Mouse (Mus musculus): ENCODE measurements around the gene Hsp90ab1. TPM values are rescaled to one million over a fixed set of nuclear protein-coding genes. Genes with fewer than 3 reads are reported as not detected.

Gene Hsp90ab1
- polyA plus RNA-seq, 1 experiment from 2014 or later, result 1,787 TPM

GRCm38 (mm10) chr17:45592606-45593431, 19.7 kb upstream of the Hsp90ab1 start:
- Histone ChIP-seq H3K4me2 (ENCODE audit: low read depth, low read length, severe bottlenecking) (0 out of 2 replicates have a peak overlapping the region, but pooled peaks have one; percentile 8), H3K27me3 (ENCODE audit: control insufficient read depth, insufficient read depth, low read length) (peaks cover 19% of the 10 kb centered on the region), H3K4me1 (replicated peaks; ENCODE audit: control insufficient read depth, insufficient read depth, low read length) (peaks cover 14% of the 10 kb centered on the region), H3K36me3 (ENCODE audit: control insufficient read depth, insufficient read depth, low read length) (no peaks in the 10 kb centered on the region), H3K9ac (ENCODE audit: low read length) (no peak overlapping the region; the same call in 1 of the 2 replicates), H3K27ac (ENCODE audit: low read depth, low read length) (no peak overlapping the region), H3K4me3 (ENCODE audit: low read depth, low read length) (no peak overlapping the region), H3K9me3 (ENCODE audit: control insufficient read depth, low read length) (no peaks in the 10 kb centered on the region)
- WGBS, result 51% methylated on average over 8 of the region's 8 CpGs
- no peak for ATAC-seq (replicated peaks; ENCODE audit: low FRiP score)
- DNase-seq (ENCODE audit: low spot score), result peak; percentile 52

DNA sequence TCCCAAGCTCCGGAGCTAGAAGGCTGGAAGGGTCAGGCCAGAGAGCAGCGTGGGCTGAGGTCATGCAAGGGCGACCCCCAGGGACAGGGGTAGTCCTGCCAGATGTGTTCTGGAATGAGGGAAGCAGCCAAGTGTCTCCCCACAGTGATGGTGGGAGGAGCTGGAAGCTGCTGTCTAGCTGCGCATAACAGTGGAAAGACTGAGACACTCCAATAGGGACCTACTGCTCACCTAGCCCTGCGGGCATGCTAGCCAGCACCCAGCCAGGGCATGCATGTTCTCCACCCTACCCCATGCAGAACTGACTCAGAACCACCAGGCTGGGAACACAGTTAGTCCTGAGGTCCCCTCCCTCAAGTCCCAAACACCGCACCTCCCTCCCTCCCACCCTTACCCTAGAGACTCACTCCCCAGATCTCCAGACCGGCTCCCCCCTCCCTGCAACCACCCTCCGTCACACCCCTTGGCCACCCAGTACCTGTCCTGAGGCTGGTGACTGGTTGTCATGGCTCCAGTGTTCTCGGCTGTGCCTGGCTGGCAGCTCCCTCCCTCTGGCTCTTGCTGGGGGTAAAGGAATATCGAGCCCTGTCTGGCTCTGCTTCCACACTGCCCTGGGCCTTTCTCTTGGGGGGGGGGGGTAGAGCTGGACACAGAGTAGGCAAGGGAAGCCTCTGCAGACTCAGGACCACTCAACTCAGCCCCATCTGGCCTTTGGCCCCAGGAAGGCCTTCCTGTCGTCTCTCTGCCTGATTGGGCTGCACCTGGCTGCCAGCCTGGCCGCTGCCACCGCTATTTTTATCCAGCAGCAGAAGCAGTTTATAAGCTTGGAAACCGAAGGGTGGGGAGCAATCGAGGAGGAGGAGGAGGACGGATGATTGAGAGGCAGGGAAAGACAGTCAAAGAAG, 18.9 kb upstream of the Hsp90ab1 start:
- Histone ChIP-seq H3K36me3 (ENCODE audit: control insufficient read depth, insufficient read depth, low read length) (no peaks in the 10 kb centered on the region), H3K4me2 (ENCODE audit: low read depth, low read length, severe bottlenecking) (no peak overlapping the region), H3K4me1 (replicated peaks; ENCODE audit: control insufficient read depth, insufficient read depth, low read length) (peaks cover 14% of the 10 kb centered on the region), H3K9ac (ENCODE audit: low read length) (no peak overlapping the region; the same call in 1 of the 2 replicates), H3K27me3 (ENCODE audit: control insufficient read depth, insufficient read depth, low read length) (peaks cover 19% of the 10 kb centered on the region), H3K4me3 (ENCODE audit: low read depth, low read length) (no peak overlapping the region), H3K27ac (ENCODE audit: low read depth, low read length) (no peak overlapping the region), H3K9me3 (ENCODE audit: control insufficient read depth, low read length) (no peaks in the 10 kb centered on the region)
- ATAC-seq (replicated peaks; ENCODE audit: low FRiP score), result no peak
- WGBS, result 56% methylated on average over 16 of the region's 16 CpGs
- no peak for DNase-seq (ENCODE audit: low spot score)

GRCm38 (mm10) chr17:45590410-45590809, 17.3 kb upstream of the Hsp90ab1 start:
- 80% methylated on average over 6 of the region's 6 CpGs for WGBS
- H3K4me3 ChIP-seq (ENCODE audit: low read depth, low read length), result no peak overlapping the region
- DNase-seq (ENCODE audit: low spot score) (peak; percentile 41), ATAC-seq (replicated peaks; ENCODE audit: low FRiP score) (no peak)
- H3K4me1 ChIP-seq (replicated peaks; ENCODE audit: control insufficient read depth, insufficient read depth, low read length), result peaks cover 5% of the 10 kb centered on the region; the same call in 1 of the 2 replicates
- no peaks in the 10 kb centered on the region for H3K9me3 ChIP-seq (ENCODE audit: control insufficient read depth, low read length)
- peaks cover 13% of the 10 kb centered on the region for H3K27me3 ChIP-seq (ENCODE audit: control insufficient read depth, insufficient read depth, low read length)
- no peak overlapping the region for H3K9ac ChIP-seq (ENCODE audit: low read length)
- H3K27ac ChIP-seq (ENCODE audit: low read depth, low read length), result no peak overlapping the region
- H3K36me3 ChIP-seq (ENCODE audit: control insufficient read depth, insufficient read depth, low read length), result no peaks in the 10 kb centered on the region
- no peak overlapping the region for H3K4me2 ChIP-seq (ENCODE audit: low read depth, low read length, severe bottlenecking)

GRCm38 (mm10) chr17:45589844-45590243, 16.8 kb upstream of the Hsp90ab1 start:
- WGBS, result 91% methylated on average over 8 of the region's 8 CpGs
- Histone ChIP-seq H3K9me3 (ENCODE audit: control insufficient read depth, low read length) (no peaks in the 10 kb centered on the region), H3K4me2 (ENCODE audit: low read depth, low read length, severe bottlenecking) (no peak overlapping the region), H3K27me3 (ENCODE audit: control insufficient read depth, insufficient read depth, low read length) (peaks cover 12% of the 10 kb centered on the region), H3K9ac (ENCODE audit: low read length) (no peak overlapping the region), H3K4me3 (ENCODE audit: low read depth, low read length) (no peak overlapping the region), H3K27ac (ENCODE audit: low read depth, low read length) (no peak overlapping the region), H3K4me1 (replicated peaks; ENCODE audit: control insufficient read depth, insufficient read depth, low read length) (peaks cover under 1% of the 10 kb centered on the region; the same call in 1 of the 2 replicates), H3K36me3 (ENCODE audit: control insufficient read depth, insufficient read depth, low read length) (no peaks in the 10 kb centered on the region)
- DNase-seq (ENCODE audit: low spot score) (no peak), ATAC-seq (replicated peaks; ENCODE audit: low FRiP score) (no peak)

DNA sequence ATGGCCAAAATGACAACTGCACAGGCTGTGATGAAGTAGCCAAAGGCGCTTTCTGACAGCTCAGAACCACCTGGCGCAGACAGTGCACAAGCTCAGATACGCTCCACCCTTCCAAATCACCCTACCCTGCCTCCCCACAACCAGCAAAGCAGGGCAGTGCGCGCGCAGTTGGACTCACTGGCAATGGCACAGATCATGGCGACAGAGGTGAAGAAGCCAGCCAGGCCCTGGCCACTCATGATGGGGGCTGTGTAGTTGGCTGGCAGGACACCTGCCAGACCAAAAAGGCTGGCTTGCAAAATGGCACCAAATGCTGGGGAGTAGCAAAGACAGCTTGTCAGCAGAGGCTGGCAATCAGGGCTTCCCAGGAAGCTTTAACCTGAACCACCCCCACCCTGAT, 16.2 kb upstream of the Hsp90ab1 start:
- WGBS, result 98% methylated on average over 7 of the region's 7 CpGs
- ATAC-seq (replicated peaks; ENCODE audit: low FRiP score), result no peak
- no peak overlapping the region for H3K27ac ChIP-seq (ENCODE audit: low read depth, low read length)

DNA sequence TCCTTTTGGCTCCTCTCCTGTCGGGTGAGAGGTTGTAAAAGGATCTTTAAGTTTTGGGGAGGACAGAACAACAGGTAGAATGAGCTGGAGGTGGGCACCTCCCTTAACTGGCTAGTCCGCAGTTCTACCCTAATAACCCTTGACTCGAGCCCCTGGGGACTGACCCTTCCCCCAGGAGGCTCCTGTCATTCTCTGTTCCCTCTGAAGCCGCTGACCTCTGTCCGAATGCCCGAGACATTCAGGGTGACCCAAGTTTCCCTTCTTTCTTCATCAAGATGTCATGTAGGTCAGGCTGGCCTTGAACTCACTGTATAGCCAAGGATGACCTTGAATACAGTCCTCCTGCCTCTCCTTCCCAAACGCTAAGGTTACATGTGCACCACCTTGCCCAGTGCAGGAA, 15.3 kb upstream of the Hsp90ab1 start:
- no peak overlapping the region for H3K27ac ChIP-seq (ENCODE audit: low read depth, low read length)
- no peak overlapping the region for H3K4me2 ChIP-seq (ENCODE audit: low read depth, low read length, severe bottlenecking)
- peaks cover 7% of the 10 kb centered on the region; the same call in 1 of the 2 replicates for H3K4me1 ChIP-seq (replicated peaks; ENCODE audit: control insufficient read depth, insufficient read depth, low read length)
- ATAC-seq (replicated peaks; ENCODE audit: low FRiP score), result no peak
- H3K9me3 ChIP-seq (ENCODE audit: control insufficient read depth, low read length), result no peaks in the 10 kb centered on the region
- DNase-seq (ENCODE audit: low spot score), result no peak
- WGBS, result 94% methylated on average over 7 of the region's 7 CpGs
- no peak overlapping the region for H3K9ac ChIP-seq (ENCODE audit: low read length)
- H3K4me3 ChIP-seq (ENCODE audit: low read depth, low read length), result no peak overlapping the region
- peaks cover under 1% of the 10 kb centered on the region; the same call in 1 of the 2 replicates for H3K27me3 ChIP-seq (ENCODE audit: control insufficient read depth, insufficient read depth, low read length)
- H3K36me3 ChIP-seq (ENCODE audit: control insufficient read depth, insufficient read depth, low read length), result no peaks in the 10 kb centered on the region

More for the DNA sequence above, 16.2 kb upstream of the Hsp90ab1 start:
- Histone ChIP-seq H3K9me3 (ENCODE audit: control insufficient read depth, low read length) (no peaks in the 10 kb centered on the region), H3K4me1 (replicated peaks; ENCODE audit: control insufficient read depth, insufficient read depth, low read length) (peaks cover 5% of the 10 kb centered on the region; the same call in 1 of the 2 replicates), H3K36me3 (ENCODE audit: control insufficient read depth, insufficient read depth, low read length) (no peaks in the 10 kb centered on the region), H3K9ac (ENCODE audit: low read length) (no peak overlapping the region), H3K4me3 (ENCODE audit: low read depth, low read length) (no peak overlapping the region), H3K27me3 (ENCODE audit: control insufficient read depth, insufficient read depth, low read length) (peaks cover 6% of the 10 kb centered on the region), H3K4me2 (ENCODE audit: low read depth, low read length, severe bottlenecking) (no peak overlapping the region)
- DNase-seq (ENCODE audit: low spot score), result peak; percentile 37

- no peaks in the 10 kb centered on the region for H3K36me3 ChIP-seq (ENCODE audit: control insufficient read depth, insufficient read depth, low read length)
- H3K4me2 ChIP-seq (ENCODE audit: low read depth, low read length, severe bottlenecking), result no peak overlapping the region
- H3K4me1 ChIP-seq (replicated peaks; ENCODE audit: control insufficient read depth, insufficient read depth, low read length), result peaks cover 7% of the 10 kb centered on the region; the same call in 1 of the 2 replicates
- H3K9me3 ChIP-seq (ENCODE audit: control insufficient read depth, low read length), result no peaks in the 10 kb centered on the region
- no peak overlapping the region for H3K9ac ChIP-seq (ENCODE audit: low read length)
- DNase-seq (ENCODE audit: low spot score) (no peak), ATAC-seq (replicated peaks; ENCODE audit: low FRiP score) (no peak)
- H3K27me3 ChIP-seq (ENCODE audit: control insufficient read depth, insufficient read depth, low read length), result no peaks in the 10 kb centered on the region
- no peak overlapping the region for H3K4me3 ChIP-seq (ENCODE audit: low read depth, low read length)
- H3K27ac ChIP-seq (ENCODE audit: low read depth, low read length), result no peak overlapping the region
- WGBS, result 94% methylated on average over 3 of the region's 3 CpGs
These were observed 13.4 kb upstream of the Hsp90ab1 start for GRCm38 (mm10) chr17:45586449-45586837.

DNA sequence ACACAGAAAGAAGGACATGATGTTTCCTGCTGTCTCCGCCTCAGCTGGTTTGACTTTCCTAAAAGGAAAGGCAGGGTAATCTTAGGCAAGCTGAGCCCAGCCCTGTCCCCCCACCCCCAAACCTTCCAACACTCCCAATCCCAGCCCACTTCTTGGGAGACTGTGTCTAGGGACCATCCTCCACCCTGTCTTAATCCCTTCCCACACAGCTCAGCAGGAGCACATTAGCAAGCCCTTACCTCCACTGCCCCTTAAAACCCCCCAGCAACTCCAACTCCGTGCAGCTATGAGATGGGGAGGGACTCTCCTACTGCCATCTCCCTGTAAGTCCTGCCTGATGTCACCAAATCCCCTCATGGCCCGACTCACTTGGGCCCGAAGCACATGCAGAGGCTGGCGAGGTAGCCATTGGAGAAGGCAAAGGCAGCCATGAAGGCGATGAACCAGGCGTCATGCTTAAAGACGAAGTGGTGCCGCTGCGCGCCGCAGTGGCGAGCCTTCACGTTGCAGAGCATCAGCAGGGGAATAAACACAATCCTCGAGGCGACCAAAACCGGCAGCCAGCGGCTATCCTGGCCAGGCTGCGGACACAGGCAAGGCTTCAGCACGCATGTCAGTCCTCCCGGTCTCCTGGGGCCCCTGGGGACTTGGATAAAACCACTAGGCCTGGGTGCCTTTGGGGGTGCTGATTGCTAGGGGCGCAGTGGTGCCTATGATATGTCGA, 12.8 kb upstream of the Hsp90ab1 start:
- Histone ChIP-seq H3K4me1 (replicated peaks; ENCODE audit: control insufficient read depth, insufficient read depth, low read length) (peaks cover 7% of the 10 kb centered on the region; the same call in 1 of the 2 replicates), H3K4me3 (ENCODE audit: low read depth, low read length) (no peak overlapping the region)

More for the DNA sequence above, 12.8 kb upstream of the Hsp90ab1 start:
- WGBS, result 61% methylated on average over 23 of the region's 23 CpGs
- no peak overlapping the region for H3K4me2 ChIP-seq (ENCODE audit: low read depth, low read length, severe bottlenecking)
- H3K36me3 ChIP-seq (ENCODE audit: control insufficient read depth, insufficient read depth, low read length), result no peaks in the 10 kb centered on the region
- H3K27ac ChIP-seq (ENCODE audit: low read depth, low read length), result no peak overlapping the region
- H3K9me3 ChIP-seq (ENCODE audit: control insufficient read depth, low read length), result no peaks in the 10 kb centered on the region
- H3K9ac ChIP-seq (ENCODE audit: low read length), result no peak overlapping the region
- H3K27me3 ChIP-seq (ENCODE audit: control insufficient read depth, insufficient read depth, low read length), result no peaks in the 10 kb centered on the region
- no peak for ATAC-seq (replicated peaks; ENCODE audit: low FRiP score)
- DNase-seq (ENCODE audit: low spot score), result no peak

Measured in forebrain, embryonic 11.5 days (tissue).